Mouse (Mus musculus) testis, adult 2 months (tissue): ENCODE data around the gene Chrnb2.

Experiments
- CTCF ChIP-seq: fragments of 200-500 bp; IDR thresholded peaks from 2 replicates; pipeline ENCODE4 v1.5.1; 2012; ENCODE audit warnings: low read depth, mild to moderate bottlenecking, inconsistent platforms, low read length, moderate library complexity; ENCODE audit not compliant: control insufficient read depth, insufficient read depth, insufficient replicate concordance
- POLR2A ChIP-seq: fragments of 200-500 bp; IDR thresholded peaks from 2 replicates; pipeline ENCODE4 v1.6.1; 2012; ENCODE audit warnings: low read depth, mild to moderate bottlenecking, inconsistent platforms, low read length, moderate library complexity; ENCODE audit not compliant: control insufficient read depth

DNA sequence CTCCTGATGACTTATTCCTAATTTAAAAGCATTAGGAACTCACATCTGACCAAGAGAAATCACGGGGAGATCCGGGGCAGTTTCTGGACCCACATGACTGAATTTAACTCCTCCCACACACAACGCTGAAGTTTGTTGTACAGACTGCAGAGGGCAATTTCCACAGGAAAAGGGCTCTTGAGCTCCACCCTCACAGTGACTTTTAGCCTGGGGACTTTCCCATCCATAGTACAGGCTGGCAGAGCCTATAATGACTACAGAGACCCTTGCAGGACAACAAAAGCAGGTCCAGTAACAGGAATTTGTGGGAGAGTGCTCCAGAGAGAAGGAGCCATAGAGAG lies 37.0 kb upstream of the Chrnb2 start:
- TF ChIP-seq CTCF (no peak), POLR2A (no peak)
